Mouse (Mus musculus): ENCODE data around the gene Nfix.
A peak's percentile ranks its signal among the peaks of the same experiment; 100 is the strongest.

GRCm38 (mm10) chr8:84718476-84718875 lies 81.7 kb downstream of the Nfix start:
- no peak for TF ChIP-seq POLR2A (IDR thresholded peaks at IDR 0.05; ENCODE audit: insufficient read depth, low read depth, low read length)
- TF ChIP-seq CTCF (IDR thresholded peaks at IDR 0.05) = no peak
- peak; percentile 77; the same call in 1 of the 2 replicates for TF ChIP-seq EP300 (IDR thresholded peaks at IDR 0.05; ENCODE audit: insufficient read depth, low read depth, low read length)

All from heart, adult 2 months (tissue).